Mouse (Mus musculus): ENCODE measurements around the gene Uchl5. TPM values are rescaled to one million over a fixed set of nuclear protein-coding genes. Genes with fewer than 3 reads are reported as not detected.

Uchl5 gene
- polyA plus RNA-seq (2014; fragmentation: Illumina TruSeq; extraction: RNeasy Lipid Tissue Mini Kit (QIAGEN cat#74804); ENCODE audit: insufficient read depth, low read depth, low replicate concordance): 15.1 TPM

DNA sequence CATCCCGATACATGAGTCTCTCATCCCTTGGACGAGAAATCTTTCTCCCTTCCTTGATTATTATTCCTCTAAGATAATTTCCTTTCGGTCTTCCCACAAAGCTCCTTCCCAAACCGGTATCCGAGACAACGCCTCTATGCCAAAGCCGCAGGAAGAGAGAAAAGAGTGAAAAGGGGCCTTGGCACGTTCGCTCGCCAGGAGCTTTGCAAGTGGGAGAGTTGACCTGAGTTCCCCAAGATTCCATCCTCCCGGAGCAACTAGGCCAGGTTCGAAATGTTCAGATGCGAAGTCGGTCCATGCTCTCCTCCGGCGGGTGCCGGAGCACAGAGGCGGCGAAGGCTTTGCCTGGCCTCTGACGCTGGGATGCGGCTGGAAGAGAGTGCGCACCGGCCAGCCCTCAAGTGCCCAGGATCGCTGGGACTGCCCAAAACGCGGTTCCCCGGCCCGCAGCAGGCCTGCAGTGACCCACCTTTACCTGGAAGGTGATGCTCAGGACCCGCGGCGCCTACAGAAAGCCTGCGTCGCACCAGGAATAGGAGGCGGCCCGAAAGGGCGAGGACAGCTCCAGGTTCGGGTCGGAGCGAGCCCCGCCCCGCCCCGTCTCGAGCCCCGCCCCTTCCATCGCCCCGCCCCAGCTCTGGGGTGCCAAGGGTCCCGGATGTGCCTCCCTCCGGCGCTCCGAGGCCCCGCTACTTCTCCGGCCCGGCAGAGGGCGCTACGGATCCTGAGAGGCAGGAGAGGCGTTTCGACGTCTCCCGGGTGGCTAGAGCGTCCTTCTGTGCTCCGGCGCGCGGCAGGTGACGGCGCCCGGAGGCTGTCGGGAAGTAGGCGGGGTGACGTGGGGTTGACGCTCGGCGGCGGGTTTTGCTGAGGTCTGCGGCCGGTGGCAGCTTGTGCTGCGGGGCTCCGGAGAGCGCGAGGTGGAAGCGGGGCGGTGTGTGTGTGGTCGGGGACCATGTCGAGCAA lies at the start of gene Uchl5, which contains the start of gene Trove2:
Gene Uchl5, plus strand, starts transcription at position 827 of the 966 bp plus-strand sequence.
Gene Trove2, minus strand, starts transcription at position 623 of the 966 bp plus-strand sequence.

Other genes with a start within 250 kb of the Uchl5 start
- 0.70 TPM for gene B3galt2, start 136.6 kb upstream of the Uchl5 start, polyA plus RNA-seq (2014; fragmentation: Illumina TruSeq; extraction: RNeasy Lipid Tissue Mini Kit (QIAGEN cat#74804); ENCODE audit: insufficient read depth, low read depth, low replicate concordance)
- 8.4 TPM for gene Cdc73, start 74.4 kb upstream of the Uchl5 start, polyA plus RNA-seq (2014; fragmentation: Illumina TruSeq; extraction: RNeasy Lipid Tissue Mini Kit (QIAGEN cat#74804); ENCODE audit: insufficient read depth, low read depth, low replicate concordance)
- 41.9 TPM for gene Glrx2, start 60.9 kb upstream of the Uchl5 start, polyA plus RNA-seq (2014; fragmentation: Illumina TruSeq; extraction: RNeasy Lipid Tissue Mini Kit (QIAGEN cat#74804); ENCODE audit: insufficient read depth, low read depth, low replicate concordance)
- gene Trove2, start 204 bp upstream of the Uchl5 start, polyA plus RNA-seq (2014; fragmentation: Illumina TruSeq; extraction: RNeasy Lipid Tissue Mini Kit (QIAGEN cat#74804); ENCODE audit: insufficient read depth, low read depth, low replicate concordance): 8.9 TPM
- gene Rgs2, start 226.9 kb downstream of the Uchl5 start, polyA plus RNA-seq (2014; fragmentation: Illumina TruSeq; extraction: RNeasy Lipid Tissue Mini Kit (QIAGEN cat#74804); ENCODE audit: insufficient read depth, low read depth, low replicate concordance): 38.2 TPM

Measured in lung, adult 10 weeks (tissue).